Mouse (Mus musculus) lung, embryonic 15.5 days (tissue): ENCODE results near the gene Olfr228. TPM values are rescaled to one million over a fixed set of nuclear protein-coding genes. Genes with fewer than 3 reads are reported as not detected.
"Not testable (repeated sequence)": the region's sequence is repeated elsewhere in the genome, so short reads cannot be mapped to it uniquely, and the experiment has no call there.

Experiments used
- ATAC-seq: fragments of 200-750 bp; cut with Nextera tagmentation; 2 replicates; pipeline ENCODE4 v1.8.0; 2017; ENCODE audit warnings: moderate number of reproducible peaks, borderline replicate concordance; ENCODE audit not compliant: low FRiP score, low TSS enrichment; ENCODE audit errors: extremely low read depth
- H3K27ac ChIP-seq: fragments of 300-500 bp; sonication (generic); 2 replicates; pipeline ENCODE4 v1.5.1; 2015; ENCODE audit warnings: moderate library complexity, mild to moderate bottlenecking, inconsistent platforms
- H3K27me3 ChIP-seq: fragments of 300-500 bp; sonication (generic); 2 replicates; pipeline ENCODE4 v1.6.1; 2015; ENCODE audit warnings: inconsistent platforms
- H3K36me3 ChIP-seq: fragments of 300-500 bp; sonication (generic); 2 replicates; pipeline ENCODE4 v1.6.1; 2015; ENCODE audit warnings: inconsistent platforms
- H3K4me1 ChIP-seq: fragments of 300-500 bp; sonication (generic); 2 replicates; pipeline ENCODE4 v1.6.1; 2015; ENCODE audit warnings: inconsistent platforms
- H3K4me2 ChIP-seq: fragments of 300-500 bp; sonication (generic); 2 replicates; pipeline ENCODE4 v1.6.1; 2015; ENCODE audit warnings: inconsistent platforms, mild to moderate bottlenecking, moderate library complexity
- H3K4me3 ChIP-seq: fragments of 300-500 bp; sonication (generic); 2 replicates; pipeline ENCODE4 v1.5.1; 2015; ENCODE audit warnings: mild to moderate bottlenecking, inconsistent platforms
- H3K9ac ChIP-seq: fragments of 300-500 bp; sonication (generic); 2 replicates; pipeline ENCODE4 v1.6.1; 2015; ENCODE audit warnings: inconsistent platforms
- H3K9me3 ChIP-seq: fragments of 300-500 bp; sonication (generic); 2 replicates; pipeline ENCODE4 v1.6.1; 2016; ENCODE audit warnings: inconsistent platforms
- WGBS: fragments of 180-500 bp; shearing (Covaris S2); methylation state at CpG from one replicate; pipeline ENCODE4 v1.1.7; 2015; 5-methylcytosine and 5-hydroxymethylcytosine counted together
- polyA plus RNA-seq: library from polyadenylated mRNA; unstranded; fragments of >200 nt; fragmentation: Nextera tagmentation; extraction: Ambion mirVana; gene quantifications from 2 replicates; pipeline ENCODE4 v1.2.1, GENCODE M21; 2015

Gene Olfr228
- not detected in 2 replicates for polyA plus RNA-seq

GRCm38 (mm10) chr2:86487286-86487685, at the start of gene Olfr228:
Olfr228 (minus strand) TSS chr2:86487386.
- ATAC-seq = no peak

GRCm38 (mm10) chr2:86530991-86531390, 43.8 kb upstream of the Olfr228 start:
- H3K9me3 ChIP-seq = no peaks in the 10 kb centered on the region
- H3K4me1 ChIP-seq = no peaks in the 10 kb centered on the region
- no peak for ATAC-seq
- no peaks in the 10 kb centered on the region for H3K27me3 ChIP-seq
- H3K4me2 ChIP-seq = no peak overlapping the region
- no peak overlapping the region for H3K27ac ChIP-seq
- H3K9ac ChIP-seq = no peak overlapping the region
- H3K4me3 ChIP-seq = no peak overlapping the region
- H3K36me3 ChIP-seq = no peaks in the 10 kb centered on the region
- WGBS = 67% methylated on average over 1 of the region's 1 CpGs

More at GRCm38 (mm10) chr2:86487286-86487685, at the start of gene Olfr228:
- 25% methylated on average over 1 of the region's 1 CpGs for whole genome bisulfite sequencing
- Histone ChIP-seq H3K36me3 (no peaks in the 10 kb centered on the region), H3K27me3 (no peaks in the 10 kb centered on the region), H3K9me3 (no peaks in the 10 kb centered on the region), H3K27ac (no peak within 1 kb of the TSS), H3K4me2 (no peak within 1 kb of the TSS), H3K4me3 (no peak within 1 kb of the TSS), H3K4me1 (no peaks in the 10 kb centered on the region), H3K9ac (no peak within 1 kb of the TSS)

- Histone ChIP-seq H3K9ac (no peak within 1 kb of the TSS), H3K27me3 (no peaks in the 10 kb centered on the region), H3K4me3 (no peak within 1 kb of the TSS), H3K4me1 (no peaks in the 10 kb centered on the region), H3K4me2 (no peak within 1 kb of the TSS), H3K27ac (no peak within 1 kb of the TSS), H3K9me3 (no peaks in the 10 kb centered on the region), H3K36me3 (no peaks in the 10 kb centered on the region)
- 78% methylated on average over 1 of the region's 1 CpGs for WGBS
- no peak for ATAC-seq
Measured at GRCm38 (mm10) chr2:86508161-86508560, 21.0 kb upstream of the Olfr228 start, which contains the start of gene Olfr1076. Olfr1076 (plus strand) TSS chr2:86508461.

- Histone ChIP-seq H3K4me2 (peak overlapping the region; percentile 36; the same call in 1 of the 2 replicates), H3K27ac (no peak overlapping the region), H3K4me3 (no peak overlapping the region), H3K36me3 (no peaks in the 10 kb centered on the region), H3K9ac (no peak overlapping the region), H3K4me1 (no peaks in the 10 kb centered on the region), H3K27me3 (no peaks in the 10 kb centered on the region), H3K9me3 (no peaks in the 10 kb centered on the region)
- 0 out of 2 replicates have a peak, but pooled peaks have one; percentile 42 for ATAC-seq
- 24% methylated on average over 10 of the region's 10 CpGs for WGBS
Measured at GRCm38 (mm10) chr2:86464442-86465109, 22.6 kb downstream of the Olfr228 start.

- ATAC-seq = no peak
Measured at GRCm38 (mm10) chr2:86460434-86460833, 26.8 kb downstream of the Olfr228 start.

GRCm38 (mm10) chr2:86456169-86456568, 31.0 kb downstream of the Olfr228 start, which contains the start of gene Olfr1066:
Olfr1066 (minus strand) TSS chr2:86456269.
- H3K4me3 ChIP-seq = no peak within 1 kb of the TSS
- no peaks in the 10 kb centered on the region for H3K36me3 ChIP-seq
- no peaks in the 10 kb centered on the region for H3K9me3 ChIP-seq
- 71% methylated on average over 1 of the region's 1 CpGs for WGBS
- H3K4me2 ChIP-seq = no peak within 1 kb of the TSS
- no peaks in the 10 kb centered on the region for H3K27me3 ChIP-seq
- no peak within 1 kb of the TSS for H3K9ac ChIP-seq
- no peak within 1 kb of the TSS for H3K27ac ChIP-seq
- H3K4me1 ChIP-seq = no peaks in the 10 kb centered on the region
- ATAC-seq = no peak

More at GRCm38 (mm10) chr2:86460434-86460833, 26.8 kb downstream of the Olfr228 start:
- no peaks in the 10 kb centered on the region for H3K9me3 ChIP-seq
- H3K36me3 ChIP-seq = no peaks in the 10 kb centered on the region
- no peak overlapping the region for H3K27ac ChIP-seq
- no peak overlapping the region for H3K4me2 ChIP-seq
- H3K27me3 ChIP-seq = no peaks in the 10 kb centered on the region
- no peak overlapping the region for H3K9ac ChIP-seq
- H3K4me3 ChIP-seq = no peak overlapping the region
- WGBS = 57% methylated on average over 1 of the region's 1 CpGs
- H3K4me1 ChIP-seq = no peaks in the 10 kb centered on the region

GRCm38 (mm10) chr2:86450491-86450890, 36.7 kb downstream of the Olfr228 start, which contains the start of gene Olfr1065:
Olfr1065 (minus strand) TSS chr2:86450591.
- H3K36me3 ChIP-seq, H3K27ac ChIP-seq, H3K4me2 ChIP-seq, ATAC-seq, H3K9ac ChIP-seq, H3K27me3 ChIP-seq, H3K9me3 ChIP-seq, H3K4me3 ChIP-seq, H3K4me1 ChIP-seq: not testable (repeated sequence)
- WGBS = 25% methylated on average over 1 of the region's 1 CpGs

- not testable (repeated sequence) for H3K27ac ChIP-seq, H3K27me3 ChIP-seq, H3K4me2 ChIP-seq, H3K9me3 ChIP-seq, ATAC-seq, H3K4me3 ChIP-seq, H3K36me3 ChIP-seq, H3K4me1 ChIP-seq, H3K9ac ChIP-seq
- WGBS = 73% methylated on average over 1 of the region's 1 CpGs
Measured at GRCm38 (mm10) chr2:86442101-86442500, 45.1 kb downstream of the Olfr228 start.

Other genes starting within 250 kb of the Olfr228 start
- gene Olfr1048, start 247.1 kb downstream of the Olfr228 start, polyA plus RNA-seq = not detected in 2 replicates
- gene Olfr1049, start 229.1 kb downstream of the Olfr228 start, polyA plus RNA-seq = not detected in 2 replicates
- not detected in 2 replicates for gene Olfr1051, start 208.3 kb downstream of the Olfr228 start, polyA plus RNA-seq
- not detected in 2 replicates for gene Olfr1052, start 194.9 kb downstream of the Olfr228 start, polyA plus RNA-seq
- gene Olfr1053, start 172.1 kb downstream of the Olfr228 start, polyA plus RNA-seq = not detected in 2 replicates
- not detected in 2 replicates for gene Olfr1054, start 152.0 kb downstream of the Olfr228 start, polyA plus RNA-seq
- not detected in 2 replicates for gene Olfr1055, start 137.1 kb downstream of the Olfr228 start, polyA plus RNA-seq
- not detected in 2 replicates for gene Olfr1056, start 124.9 kb downstream of the Olfr228 start, polyA plus RNA-seq
- not detected in 2 replicates for gene Olfr1057, start 109.0 kb downstream of the Olfr228 start, polyA plus RNA-seq
- not detected in 2 replicates for gene Olfr1058, start 98.8 kb downstream of the Olfr228 start, polyA plus RNA-seq
- gene Olfr1061, start 73.3 kb downstream of the Olfr228 start, polyA plus RNA-seq = not detected in 2 replicates
- not detected in 2 replicates for gene Olfr1062, start 60.6 kb downstream of the Olfr228 start, polyA plus RNA-seq
- not detected in 2 replicates for gene Olfr1065, start 36.8 kb downstream of the Olfr228 start, polyA plus RNA-seq
- gene Olfr1066, start 31.1 kb downstream of the Olfr228 start, polyA plus RNA-seq = not detected in 2 replicates
- not detected in 2 replicates for gene Olfr1076, start 21.1 kb upstream of the Olfr228 start, polyA plus RNA-seq
- gene Olfr1079, start 55.1 kb upstream of the Olfr228 start, polyA plus RNA-seq = not detected in 2 replicates
- not detected in 2 replicates for gene Olfr1080, start 70.8 kb upstream of the Olfr228 start, polyA plus RNA-seq
- gene Olfr1082, start 111.6 kb upstream of the Olfr228 start, polyA plus RNA-seq = not detected in 2 replicates
- gene Olfr1084, start 152.3 kb upstream of the Olfr228 start, polyA plus RNA-seq = not detected in 2 replicates
- gene Olfr1085, start 174.6 kb upstream of the Olfr228 start, polyA plus RNA-seq = not detected in 2 replicates
- not detected in 2 replicates for gene Olfr1086, start 192.7 kb upstream of the Olfr228 start, polyA plus RNA-seq
- not detected in 2 replicates for gene Olfr1087, start 211.0 kb upstream of the Olfr228 start, polyA plus RNA-seq
- not detected in 2 replicates for gene Olfr1089, start 246.3 kb upstream of the Olfr228 start, polyA plus RNA-seq